Comparison of ENCODE assay signal across 11 mouse cellular contexts in the genomic region with DNA sequence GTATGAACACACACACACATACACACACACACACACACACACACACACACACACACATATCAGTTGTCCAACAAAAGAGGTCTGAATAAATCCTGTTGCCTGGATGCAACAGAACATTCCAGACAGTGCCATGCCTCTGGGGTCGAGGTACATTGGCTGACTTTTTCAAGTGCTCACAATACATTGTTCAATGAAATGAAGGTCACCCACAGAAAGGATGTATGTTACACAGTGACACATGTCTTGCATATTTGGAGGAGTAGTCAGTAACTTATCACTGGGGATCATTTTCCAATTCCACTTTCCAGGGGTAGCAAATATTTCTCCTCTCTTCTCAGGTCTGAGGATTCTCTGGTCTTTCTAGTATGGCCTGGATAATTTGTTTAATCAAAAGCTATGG. TPM values are rescaled to one million over a fixed set of nuclear protein-coding genes. Genes with fewer than 3 reads are reported as not detected.
DNase-seq lines count a peak whose midpoint lies in the region; ATAC-seq lines count a peak whose summit lies in the region.
"Had no signal": no experiment of that assay in that cellular context is flagged by ENCODE, and none has a peak within 500 bp of the region (broad histone marks: within the 10 kb centered on the region; RNA-seq: fewer than 3 reads in every experiment).

No protein-coding gene starts in this region.

- H3K4me2 ChIP-seq in embryonic facial prominence, embryonic 15.5 days (replicated peaks), result no peak overlapping the region
- H3K4me2 ChIP-seq in midbrain, embryonic 11.5 days, result no peak overlapping the region
- H3K4me2 ChIP-seq in hindbrain, embryonic 14.5 days (replicated peaks), result no peak overlapping the region
- no peak overlapping the region for H3K4me2 ChIP-seq in neural tube, embryonic 15.5 days
- H3K4me2 ChIP-seq: heart, embryonic 15.5 days had no signal

- H3K4me1 ChIP-seq in embryonic facial prominence, embryonic 15.5 days, result peaks cover 12% of the 10 kb centered on the region
- peaks cover 25% of the 10 kb centered on the region for H3K4me1 ChIP-seq in embryonic facial prominence, embryonic 10.5 days
- peaks cover 29% of the 10 kb centered on the region for H3K4me1 ChIP-seq in midbrain, embryonic 10.5 days
- H3K4me1 ChIP-seq in midbrain, embryonic 11.5 days (ENCODE audit: control insufficient read depth, insufficient read depth, low read length), result peaks cover 8% of the 10 kb centered on the region
- H3K4me1 ChIP-seq in hindbrain, embryonic 14.5 days (replicated peaks; ENCODE audit: control insufficient read depth, insufficient read depth, low read length), result peaks cover 39% of the 10 kb centered on the region
- H3K4me1 ChIP-seq in neural tube, embryonic 15.5 days, result peaks cover 40% of the 10 kb centered on the region
- H3K4me1 ChIP-seq: heart, embryonic 15.5 days had no signal

- H3K4me3 ChIP-seq in embryonic facial prominence, embryonic 15.5 days (replicated peaks), result no peak overlapping the region
- no peak overlapping the region for H3K4me3 ChIP-seq in embryonic facial prominence, embryonic 10.5 days
- H3K4me3 ChIP-seq in midbrain, embryonic 10.5 days, result no peak overlapping the region
- H3K4me3 ChIP-seq in midbrain, embryonic 11.5 days (ENCODE audit: low read depth, low read length), result no peak overlapping the region
- H3K4me3 ChIP-seq in hindbrain, embryonic 14.5 days (replicated peaks; ENCODE audit: low read length), result no peak overlapping the region
- no peak overlapping the region for H3K4me3 ChIP-seq in neural tube, embryonic 15.5 days (replicated peaks)
- H3K4me3 ChIP-seq: heart, embryonic 15.5 days had no signal

- H3K27ac ChIP-seq in embryonic facial prominence, embryonic 15.5 days (replicated peaks), result peak overlapping the region; percentile 58; the same call in 1 of the 2 replicates
- H3K27ac ChIP-seq in embryonic facial prominence, embryonic 10.5 days (replicated peaks), result no peak overlapping the region
- H3K27ac ChIP-seq in midbrain, embryonic 10.5 days (replicated peaks), result peak overlapping the region; percentile 76; the same call in 1 of the 2 replicates
- no peak overlapping the region for H3K27ac ChIP-seq in midbrain, embryonic 11.5 days (ENCODE audit: low read depth, low read length)
- peak overlapping the region; percentile 26; the same call in 1 of the 2 replicates for H3K27ac ChIP-seq in hindbrain, embryonic 14.5 days
- peak overlapping the region; percentile 58; the same call in 1 of the 2 replicates for H3K27ac ChIP-seq in neural tube, embryonic 15.5 days (replicated peaks)
- H3K27ac ChIP-seq: heart, embryonic 15.5 days had no signal

- H3K9me3 ChIP-seq in embryonic facial prominence, embryonic 15.5 days (replicated peaks), result no peaks in the 10 kb centered on the region
- no peaks in the 10 kb centered on the region for H3K9me3 ChIP-seq in embryonic facial prominence, embryonic 10.5 days
- no peaks in the 10 kb centered on the region for H3K9me3 ChIP-seq in midbrain, embryonic 10.5 days (replicated peaks)
- H3K9me3 ChIP-seq in midbrain, embryonic 11.5 days (ENCODE audit: control insufficient read depth, low read length), result no peaks in the 10 kb centered on the region
- no peaks in the 10 kb centered on the region for H3K9me3 ChIP-seq in hindbrain, embryonic 14.5 days (ENCODE audit: control insufficient read depth, low read length)
- H3K9me3 ChIP-seq in neural tube, embryonic 15.5 days (replicated peaks), result no peaks in the 10 kb centered on the region
- H3K9me3 ChIP-seq: heart, embryonic 15.5 days had no signal

- no peak for DNase-seq in embryonic facial prominence, embryonic 10.5 days (ENCODE audit: low spot score)
- DNase-seq in midbrain, embryonic 10.5 days (ENCODE audit: low spot score), result no peak
- no peak for DNase-seq in midbrain, embryonic 11.5 days (ENCODE audit: low spot score, missing footprints)
- DNase-seq in hindbrain, embryonic 14.5 days (ENCODE audit: low spot score), result no peak
- DNase-seq in MN1 (ENCODE audit: low spot score), result no peak
- DNase-seq: adrenal gland, postnatal 10 days; lung, adult 18-20 months; thymus, postnatal 36 days had no signal

- ATAC-seq in embryonic facial prominence, embryonic 15.5 days (ENCODE audit: insufficient number of reproducible peaks, low FRiP score, low TSS enrichment, low read depth), result no peak
- no peak for ATAC-seq in midbrain, embryonic 11.5 days (ENCODE audit: low FRiP score)
- no peak for ATAC-seq in hindbrain, embryonic 14.5 days (ENCODE audit: low FRiP score)
- ATAC-seq in neural tube, embryonic 15.5 days (ENCODE audit: low FRiP score), result no peak

- no peaks in the 10 kb centered on the region for H3K36me3 ChIP-seq in embryonic facial prominence, embryonic 15.5 days
- no peaks in the 10 kb centered on the region for H3K36me3 ChIP-seq in embryonic facial prominence, embryonic 10.5 days (replicated peaks)
- H3K36me3 ChIP-seq in midbrain, embryonic 10.5 days, result no peaks in the 10 kb centered on the region
- H3K36me3 ChIP-seq in midbrain, embryonic 11.5 days (ENCODE audit: control insufficient read depth, insufficient read depth, low read length), result no peaks in the 10 kb centered on the region
- no peaks in the 10 kb centered on the region for H3K36me3 ChIP-seq in hindbrain, embryonic 14.5 days (replicated peaks; ENCODE audit: control insufficient read depth, insufficient read depth)
- no peaks in the 10 kb centered on the region for H3K36me3 ChIP-seq in neural tube, embryonic 15.5 days
- H3K36me3 ChIP-seq: heart, embryonic 15.5 days had no signal

- no peaks in the 10 kb centered on the region for H3K27me3 ChIP-seq in embryonic facial prominence, embryonic 15.5 days
- no peaks in the 10 kb centered on the region; the same call in 1 of the 2 replicates for H3K27me3 ChIP-seq in embryonic facial prominence, embryonic 10.5 days (replicated peaks; ENCODE audit: low read depth, poor library complexity, severe bottlenecking)
- no peaks in the 10 kb centered on the region for H3K27me3 ChIP-seq in midbrain, embryonic 10.5 days (ENCODE audit: low read depth, poor library complexity, severe bottlenecking)
- no peaks in the 10 kb centered on the region for H3K27me3 ChIP-seq in midbrain, embryonic 11.5 days (ENCODE audit: control insufficient read depth, insufficient read depth, low read length)
- no peaks in the 10 kb centered on the region for H3K27me3 ChIP-seq in hindbrain, embryonic 14.5 days (ENCODE audit: control insufficient read depth, insufficient read depth, low read length)
- H3K27me3 ChIP-seq in neural tube, embryonic 15.5 days (replicated peaks), result no peaks in the 10 kb centered on the region
- H3K27me3 ChIP-seq: heart, embryonic 15.5 days had no signal

- WGBS in embryonic facial prominence, embryonic 15.5 days, result 62% methylated on average over 1 of the region's 1 CpGs
- 64% methylated on average over 1 of the region's 1 CpGs for WGBS in embryonic facial prominence, embryonic 10.5 days
- 73% methylated on average over 1 of the region's 1 CpGs for WGBS in midbrain, embryonic 10.5 days
- 57% methylated on average over 1 of the region's 1 CpGs for WGBS in midbrain, embryonic 11.5 days
- 53% methylated on average over 1 of the region's 1 CpGs for WGBS in hindbrain, embryonic 14.5 days
- WGBS in neural tube, embryonic 15.5 days, result 66% methylated on average over 1 of the region's 1 CpGs

- no peak overlapping the region for H3K9ac ChIP-seq in embryonic facial prominence, embryonic 15.5 days
- H3K9ac ChIP-seq in midbrain, embryonic 11.5 days (ENCODE audit: low read length), result no peak overlapping the region
- H3K9ac ChIP-seq in hindbrain, embryonic 14.5 days, result no peak overlapping the region
- H3K9ac ChIP-seq in neural tube, embryonic 15.5 days (replicated peaks), result no peak overlapping the region
- H3K9ac ChIP-seq: heart, embryonic 15.5 days had no signal

RNA-seq across cellular contexts. Expression of a gene that starts 59.8 kb away (rescaled TPM):
- 5.3 and 6.5 TPM in 2 replicates for polyA plus RNA-seq in embryonic facial prominence, embryonic 15.5 days (2015; fragmentation: Nextera tagmentation; extraction: Ambion mirVana)
- polyA plus RNA-seq in embryonic facial prominence, embryonic 10.5 days (2016; fragmentation: Nextera tagmentation; extraction: Ambion mirVana), result 5.0 and 5.3 TPM in 2 replicates
- 4.9 and 5.5 TPM in 2 replicates for polyA plus RNA-seq in midbrain, embryonic 10.5 days (2016; fragmentation: Nextera tagmentation; extraction: Ambion mirVana)
- 2.9 and 3.2 TPM in 2 replicates for polyA plus RNA-seq in midbrain, embryonic 11.5 days (2014; fragmentation: Nextera tagmentation; extraction: Ambion mirVana)
- 15.5 and 15.9 TPM in 2 replicates for polyA plus RNA-seq in hindbrain, embryonic 14.5 days (2014; fragmentation: Nextera tagmentation; extraction: Ambion mirVana)
- 12.4 and 13.9 TPM in 2 replicates for polyA plus RNA-seq in neural tube, embryonic 15.5 days (2015; fragmentation: Nextera tagmentation; extraction: Ambion mirVana)

Comparison
In these comparisons a context has a peak if more than half of its experiments do, and no peak if none do; other contexts are left out.
1. H3K27ac ChIP-seq: peak in embryonic facial prominence, embryonic 15.5 days (single experiment), midbrain, embryonic 10.5 days (single experiment), hindbrain, embryonic 14.5 days (single experiment) and neural tube, embryonic 15.5 days (single experiment); none in embryonic facial prominence, embryonic 10.5 days (single experiment) and midbrain, embryonic 11.5 days (single experiment).